17 mouse cellular contexts compared by ENCODE assay signal in the genomic region with DNA sequence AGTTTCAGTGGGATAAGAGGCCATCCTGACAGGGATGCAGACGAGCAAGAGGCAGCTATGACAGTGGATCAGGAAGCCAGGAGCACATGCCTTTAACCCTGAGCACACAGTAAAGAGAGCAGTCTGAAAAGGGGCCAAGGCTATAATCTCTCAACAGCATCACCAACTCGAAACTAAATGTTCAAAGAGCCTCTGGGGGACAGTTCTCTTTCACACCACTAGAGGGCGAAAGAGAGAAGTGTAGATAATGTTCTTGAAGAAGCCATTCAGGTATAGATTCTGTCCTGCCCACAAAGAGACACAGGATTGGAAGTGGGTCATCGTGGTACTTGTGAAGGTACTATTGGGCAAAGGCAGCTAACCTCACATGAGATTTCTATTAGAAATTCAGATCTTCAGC. TPM values are rescaled to one million over a fixed set of nuclear protein-coding genes. Genes with fewer than 3 reads are reported as not detected.
DNase-seq lines count a peak whose midpoint lies in the region; ATAC-seq and TF ChIP-seq lines count a peak whose summit lies in the region.
"Had no signal": no experiment of that assay in that cellular context is flagged by ENCODE, and none has a peak within 500 bp of the region (broad histone marks: within the 10 kb centered on the region; RNA-seq: fewer than 3 reads in every experiment).

No protein-coding gene starts in this region.

- CTCF ChIA-PET in Patski (lab: Charles Lee), result no interaction called here

- H3K4me1 ChIP-seq in forebrain, postnatal 0 days (ENCODE audit: insufficient read depth), result no peaks in the 10 kb centered on the region
- H3K4me1 ChIP-seq in forebrain, embryonic 12.5 days, result no peaks in the 10 kb centered on the region
- H3K4me1 ChIP-seq in limb, embryonic 11.5 days (ENCODE audit: control insufficient read depth, insufficient read depth, low read length), result no peaks in the 10 kb centered on the region
- H3K4me1 ChIP-seq in limb, embryonic 10.5 days, result 0 out of 2 replicates have a peak, but pooled peaks cover 4% of the 10 kb centered on the region
- H3K4me1 ChIP-seq: embryonic facial prominence, embryonic 15.5 days; hindbrain, embryonic 13.5 days; limb, embryonic 13.5 days had no signal

- in situ Hi-C loops in Patski (cut with MboI; ENCODE audit: low pct_unique_long_range_greater_than_20kb), result loop anchor here (25.0 kb wide), 2 partner anchors 692 to 1092 kb away; no protein-coding TSS in a partner anchor

- 0 out of 2 replicates have a peak, but pooled peaks cover 3% of the 10 kb centered on the region for H3K9me3 ChIP-seq in forebrain, postnatal 0 days (ENCODE audit: low read length)
- H3K9me3 ChIP-seq in forebrain, embryonic 12.5 days, result no peaks in the 10 kb centered on the region
- H3K9me3 ChIP-seq in limb, embryonic 11.5 days (ENCODE audit: control insufficient read depth, low read length), result no peaks in the 10 kb centered on the region
- no peaks in the 10 kb centered on the region; the same call in 1 of the 2 replicates for H3K9me3 ChIP-seq in limb, embryonic 10.5 days (replicated peaks)
- H3K9me3 ChIP-seq: embryonic facial prominence, embryonic 15.5 days; hindbrain, embryonic 13.5 days; limb, embryonic 13.5 days had no signal

- H3K36me3 ChIP-seq in forebrain, postnatal 0 days (ENCODE audit: insufficient read depth), result no peaks in the 10 kb centered on the region
- no peaks in the 10 kb centered on the region for H3K36me3 ChIP-seq in forebrain, embryonic 12.5 days (replicated peaks)
- no peaks in the 10 kb centered on the region for H3K36me3 ChIP-seq in limb, embryonic 11.5 days (ENCODE audit: control insufficient read depth, insufficient read depth, low read length)
- H3K36me3 ChIP-seq in limb, embryonic 10.5 days, result no peaks in the 10 kb centered on the region
- H3K36me3 ChIP-seq: embryonic facial prominence, embryonic 15.5 days; hindbrain, embryonic 13.5 days; limb, embryonic 13.5 days; neural tube, embryonic 13.5 days had no signal

- no peaks in the 10 kb centered on the region for H3K27me3 ChIP-seq in forebrain, postnatal 0 days (ENCODE audit: insufficient read depth, low read length)
- H3K27me3 ChIP-seq in forebrain, embryonic 12.5 days, result no peaks in the 10 kb centered on the region
- no peaks in the 10 kb centered on the region for H3K27me3 ChIP-seq in limb, embryonic 11.5 days (ENCODE audit: control insufficient read depth, insufficient read depth, low read length)
- H3K27me3 ChIP-seq in limb, embryonic 10.5 days (ENCODE audit: low read depth, poor library complexity, severe bottlenecking), result no peaks in the 10 kb centered on the region
- H3K27me3 ChIP-seq in Patski, result no peaks in the 10 kb centered on the region
- H3K27me3 ChIP-seq: embryonic facial prominence, embryonic 15.5 days; hindbrain, embryonic 13.5 days; limb, embryonic 13.5 days; neural tube, embryonic 13.5 days had no signal

- DNase-seq in forebrain, postnatal 0 days, result no peak
- DNase-seq in limb, embryonic 11.5 days (ENCODE audit: low spot score), result peak; percentile 19
- no peak for DNase-seq in limb, embryonic 10.5 days (ENCODE audit: low spot score)
- DNase-seq in 3T3-L1 (ENCODE audit: low read depth, low spot score) (peak; percentile 7), Patski (ENCODE audit: low read depth, low spot score) (no peak)
- no peak for DNase-seq in urinary bladder, postnatal 4 days (ENCODE audit: low spot score in 2 of 2)
- no peak for DNase-seq in embryo, embryonic 11 days
- DNase-seq: cerebellum, adult 18-20 months; kidney, adult 18-20 months; kidney, postnatal 4 days; lung, adult 2 months had no signal

- WGBS in forebrain, postnatal 0 days, result 84% methylated on average over 4 of the region's 4 CpGs
- WGBS in forebrain, embryonic 12.5 days, result 84% methylated on average over 4 of the region's 4 CpGs
- WGBS in limb, embryonic 11.5 days, result 82% methylated on average over 4 of the region's 4 CpGs
- WGBS in limb, embryonic 10.5 days, result 87% methylated on average over 4 of the region's 4 CpGs

- POLR2A ChIA-PET in Patski (lab: Charles Lee), result no interaction called here

- TF ChIP-seq CTCF in forebrain, postnatal 0 days (IDR thresholded peaks at IDR 0.05; ENCODE audit: low read depth), result peak; percentile 41
- TF ChIP-seq CTCF in Patski (IDR thresholded peaks at IDR 0.05), result peak; percentile 37

- H3K27ac ChIP-seq in forebrain, postnatal 0 days (ENCODE audit: low read depth, low read length), result no peak overlapping the region
- no peak overlapping the region for H3K27ac ChIP-seq in forebrain, embryonic 12.5 days
- no peak overlapping the region for H3K27ac ChIP-seq in limb, embryonic 11.5 days (replicated peaks; ENCODE audit: low read depth, low read length)
- no peak overlapping the region for H3K27ac ChIP-seq in limb, embryonic 10.5 days
- H3K27ac ChIP-seq: embryonic facial prominence, embryonic 15.5 days; hindbrain, embryonic 13.5 days; limb, embryonic 13.5 days; neural tube, embryonic 13.5 days had no signal

- no peak overlapping the region for H3K9ac ChIP-seq in forebrain, postnatal 0 days
- no peak overlapping the region for H3K9ac ChIP-seq in forebrain, embryonic 12.5 days
- H3K9ac ChIP-seq in limb, embryonic 11.5 days (ENCODE audit: low read length), result no peak overlapping the region
- H3K9ac ChIP-seq: embryonic facial prominence, embryonic 15.5 days; hindbrain, embryonic 13.5 days; limb, embryonic 13.5 days; neural tube, embryonic 13.5 days had no signal

- H3K4me3 ChIP-seq in forebrain, postnatal 0 days (ENCODE audit: low read depth, low read length), result no peak overlapping the region
- H3K4me3 ChIP-seq in forebrain, embryonic 12.5 days (replicated peaks), result no peak overlapping the region
- no peak overlapping the region for H3K4me3 ChIP-seq in limb, embryonic 11.5 days (ENCODE audit: low read depth, low read length)
- H3K4me3 ChIP-seq in limb, embryonic 10.5 days, result no peak overlapping the region
- H3K4me3 ChIP-seq: embryonic facial prominence, embryonic 15.5 days; hindbrain, embryonic 13.5 days; limb, embryonic 13.5 days; neural tube, embryonic 13.5 days had no signal

- H3K4me2 ChIP-seq in forebrain, postnatal 0 days (ENCODE audit: low read depth), result no peak overlapping the region
- H3K4me2 ChIP-seq in forebrain, embryonic 12.5 days, result no peak overlapping the region
- H3K4me2 ChIP-seq in limb, embryonic 11.5 days (ENCODE audit: low read depth, severe bottlenecking), result no peak overlapping the region
- H3K4me2 ChIP-seq: embryonic facial prominence, embryonic 15.5 days; hindbrain, embryonic 13.5 days; limb, embryonic 13.5 days; neural tube, embryonic 13.5 days had no signal

- no peak for ATAC-seq in forebrain, postnatal 0 days
- no peak for ATAC-seq in forebrain, embryonic 12.5 days (ENCODE audit: low FRiP score)
- ATAC-seq in limb, embryonic 11.5 days (ENCODE audit: insufficient number of reproducible peaks, low FRiP score, low TSS enrichment, low read depth), result no peak
- ATAC-seq in Patski, result no peak
- ATAC-seq: midbrain, embryonic 16.5 days had no signal

RNA-seq across cellular contexts. Expression of gene Mlip, which starts 1.2 kb away (rescaled TPM):
- 6.9 and 16.5 TPM in 2 replicates for total RNA-seq in forebrain, postnatal 0 days (2014; rRNA removed)
- polyA plus RNA-seq in forebrain, postnatal 0 days (2015; fragmentation: Nextera tagmentation; extraction: Ambion mirVana), result 16.2 and 22.6 TPM in 2 replicates
- polyA plus RNA-seq in forebrain, embryonic 12.5 days (2016; fragmentation: Nextera tagmentation; extraction: Ambion mirVana), result 0.36 TPM in 1 of 2 replicates, not detected in the other
- polyA plus RNA-seq in limb, embryonic 11.5 days (2014; fragmentation: Nextera tagmentation; extraction: Ambion mirVana), result 0.25 TPM in 1 of 2 replicates, not detected in the other
- 0.06 and 0.25 TPM in 2 replicates for polyA plus RNA-seq in limb, embryonic 10.5 days (2016; fragmentation: Nextera tagmentation; extraction: Ambion mirVana)
- not detected for polyA plus RNA-seq in Patski (2021)

Comparison
In these comparisons a context has a peak if more than half of its experiments do, and no peak if none do; other contexts are left out.
1. DNase-seq: peak in limb, embryonic 11.5 days (single experiment) and 3T3-L1 (single experiment); none in forebrain, postnatal 0 days (single experiment), limb, embryonic 10.5 days (single experiment), Patski (single experiment), urinary bladder, postnatal 4 days (0 of 2) and embryo, embryonic 11 days (single experiment).
2. RNA of gene Mlip, which starts 1.2 kb away (polyA plus RNA-seq): 16.2 to 22.6 TPM in forebrain, postnatal 0 days; 0.36 TPM in forebrain, embryonic 12.5 days, 0.25 TPM in limb, embryonic 11.5 days, 0.06 to 0.25 TPM in limb, embryonic 10.5 days and not detected in Patski (single experiment); every median in the first group is over 10 times any median in the second.